Mouse (Mus musculus) midbrain, embryonic 11.5 days (tissue): ENCODE data around the gene 2810408A11Rik. TPM values are rescaled to one million over a fixed set of nuclear protein-coding genes. Genes with fewer than 3 reads are reported as not detected.

ENCODE experiments used
- ATAC-seq: fragments of 200-750 bp; cut with Nextera tagmentation; 2 replicates; pipeline ENCODE4 v1.8.0; 2017; ENCODE audit warnings: moderate TSS enrichment, moderate library complexity; ENCODE audit not compliant: low FRiP score
- DNase-seq: peaks from one replicate; pipeline ENCODE4 v3.0.0; 2015; ENCODE audit warnings: low spot score; ENCODE audit errors: missing footprints
- H3K27ac ChIP-seq: fragments of 300-500 bp; sonication (generic); 2 replicates; pipeline ENCODE4 v1.5.1; 2014; ENCODE audit warnings: low read depth, low read length
- H3K27me3 ChIP-seq: fragments of 300-500 bp; sonication (generic); 2 replicates; pipeline ENCODE4 v1.6.1; 2014; ENCODE audit warnings: mild to moderate bottlenecking, low read length, moderate library complexity, mixed read lengths; ENCODE audit not compliant: control insufficient read depth, insufficient read depth
- H3K36me3 ChIP-seq: fragments of 300-500 bp; sonication (generic); 2 replicates; pipeline ENCODE4 v1.6.1; 2014; ENCODE audit warnings: mild to moderate bottlenecking, low read length, moderate library complexity, mixed read lengths; ENCODE audit not compliant: control insufficient read depth, insufficient read depth
- H3K4me1 ChIP-seq: fragments of 300-500 bp; sonication (generic); 2 replicates; pipeline ENCODE4 v1.6.1; 2014; ENCODE audit warnings: low read length; ENCODE audit not compliant: control insufficient read depth, insufficient read depth
- H3K4me2 ChIP-seq: fragments of 300-500 bp; sonication (generic); 2 replicates; pipeline ENCODE4 v1.6.1; 2014; ENCODE audit warnings: mild to moderate bottlenecking, moderate library complexity
- H3K4me3 ChIP-seq: fragments of 300-500 bp; sonication (generic); 2 replicates; pipeline ENCODE4 v1.5.1; 2014; ENCODE audit warnings: low read depth, low read length
- H3K9ac ChIP-seq: fragments of 300-500 bp; sonication (generic); 2 replicates; pipeline ENCODE4 v1.6.1; 2014; ENCODE audit warnings: low read length
- H3K9me3 ChIP-seq: fragments of 300-500 bp; sonication (generic); 2 replicates; pipeline ENCODE4 v1.6.1; 2016; ENCODE audit warnings: low read length; ENCODE audit not compliant: control insufficient read depth
- WGBS: fragments of 180-500 bp; shearing (Covaris S2); extraction: QIAGEN DNeasy Blood & Tissue Kit; methylation state at CpG from one replicate; pipeline ENCODE4 v1.1.7; 2014; 5-methylcytosine and 5-hydroxymethylcytosine counted together
- polyA plus RNA-seq: library from polyadenylated mRNA; unstranded; fragments of >200 nt; fragmentation: Nextera tagmentation; extraction: Ambion mirVana; gene quantifications from 2 replicates; pipeline ENCODE4 v1.2.1, GENCODE M21; 2014

Gene 2810408A11Rik
- polyA plus RNA-seq, 1 experiment from 2014 or later = 17.8 TPM

DNA sequence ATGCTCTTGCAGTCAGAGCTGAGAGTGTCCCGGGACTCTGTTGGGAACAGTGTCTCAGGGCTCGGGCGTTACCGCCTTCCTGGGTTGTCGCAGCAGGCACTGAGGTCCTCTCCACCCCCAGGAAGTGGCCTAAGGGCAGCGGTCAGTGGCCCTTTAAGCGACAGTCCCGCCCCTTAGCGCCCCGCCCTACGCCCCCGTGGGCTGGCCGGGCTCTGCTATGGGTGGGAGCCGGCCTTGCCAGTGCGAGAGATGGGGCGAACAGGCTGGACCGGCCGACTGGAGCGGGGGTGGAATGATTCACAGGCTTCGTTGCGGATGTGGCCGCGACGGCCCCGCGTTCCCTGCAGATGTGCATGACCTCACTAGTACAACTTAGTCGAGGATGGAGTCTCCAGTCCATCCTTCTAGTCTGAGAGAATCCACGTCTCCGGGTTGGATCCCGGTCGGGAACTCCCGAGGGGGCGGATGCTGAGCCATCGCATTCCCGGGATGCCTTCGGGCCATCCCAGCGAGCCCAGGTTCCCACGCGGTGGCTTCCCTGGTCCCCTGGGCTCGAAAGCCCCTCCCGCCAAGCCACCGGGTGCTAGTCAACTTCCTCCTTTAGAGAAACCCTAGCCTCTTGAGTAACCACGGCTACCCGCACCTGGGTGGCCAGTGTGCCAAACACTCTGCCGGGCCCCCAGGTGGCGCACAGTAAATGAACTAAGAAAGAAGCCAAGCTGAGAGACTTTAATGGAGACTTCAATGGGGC, 19.8 kb downstream of the 2810408A11Rik start, which contains the start of gene Kctd11:
Kctd11 (minus strand) TSS at position 554 of the 751 bp plus-strand sequence.
- Histone ChIP-seq H3K9me3 (no peaks in the 10 kb centered on the region), H3K4me1 (peaks cover 19% of the 10 kb centered on the region), H3K9ac (peak within 1 kb of the TSS; percentile 60), H3K4me2 (peak within 1 kb of the TSS; percentile 58), H3K27me3 (peaks cover 3% of the 10 kb centered on the region; the same call in 1 of the 2 replicates), H3K36me3 (no peaks in the 10 kb centered on the region), H3K27ac (no peak within 1 kb of the TSS; the same call in 1 of the 2 replicates), H3K4me3 (peak within 1 kb of the TSS; percentile 43)
- DNase-seq (peak; percentile 98), ATAC-seq (peak; percentile 86)
- WGBS = under 1% methylated on average over 46 of the region's 46 CpGs

DNA sequence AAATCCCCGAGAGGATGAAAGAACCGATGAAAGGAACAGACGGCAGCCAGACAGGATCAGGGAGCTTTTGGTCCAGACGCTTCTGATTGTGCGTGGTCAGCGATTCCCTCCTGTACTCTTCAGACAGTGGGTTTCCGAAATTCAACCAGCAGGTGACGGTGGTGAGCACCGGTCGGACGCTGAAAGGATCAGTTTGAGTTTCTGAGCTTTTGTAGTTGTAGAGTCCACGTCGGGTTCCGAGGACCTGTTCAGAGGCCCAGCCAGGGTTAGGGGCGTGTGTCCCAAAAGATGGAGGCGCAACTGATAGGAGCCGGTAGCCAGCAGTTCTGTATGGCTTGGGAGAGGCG, 20.3 kb downstream of the 2810408A11Rik start:
- peak overlapping the region; percentile 58 for H3K4me2 ChIP-seq
- no peak overlapping the region; the same call in 1 of the 2 replicates for H3K27ac ChIP-seq
- H3K4me1 ChIP-seq = peaks cover 19% of the 10 kb centered on the region
- peaks cover 3% of the 10 kb centered on the region; the same call in 1 of the 2 replicates for H3K27me3 ChIP-seq
- DNase-seq (no peak), ATAC-seq (peak; percentile 55; the same call in 1 of the 2 replicates)
- H3K4me3 ChIP-seq = peak overlapping the region; percentile 43
- no peaks in the 10 kb centered on the region for H3K36me3 ChIP-seq
- H3K9ac ChIP-seq = peak overlapping the region; percentile 60
- WGBS = under 1% methylated on average over 18 of the region's 18 CpGs
- no peaks in the 10 kb centered on the region for H3K9me3 ChIP-seq

DNA sequence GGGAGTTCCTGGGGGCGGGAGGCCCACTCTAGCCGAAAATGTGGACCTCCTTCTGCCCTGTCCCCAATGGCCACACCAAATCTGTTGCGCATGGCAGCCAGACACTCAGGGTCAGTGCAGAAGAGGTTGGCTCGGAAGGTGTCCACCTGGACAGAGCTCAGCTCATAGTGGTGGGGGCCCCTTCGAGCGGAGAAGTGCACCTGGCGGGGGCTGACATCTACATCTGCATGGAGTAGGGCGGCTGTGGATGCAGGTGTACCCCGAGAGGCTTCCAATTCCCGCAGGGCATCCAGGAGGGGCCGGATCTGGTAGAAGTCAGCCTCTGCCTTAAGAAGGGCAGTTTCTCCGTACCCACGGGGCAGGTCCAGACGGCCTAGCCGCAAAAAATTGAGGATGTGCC, 21.1 kb downstream of the 2810408A11Rik start:
- H3K27me3 ChIP-seq = peaks cover 3% of the 10 kb centered on the region; the same call in 1 of the 2 replicates
- DNase-seq (no peak), ATAC-seq (no peak)
- no peaks in the 10 kb centered on the region for H3K36me3 ChIP-seq
- no peak overlapping the region for H3K9ac ChIP-seq
- H3K4me1 ChIP-seq = peaks cover 19% of the 10 kb centered on the region
- WGBS = 64% methylated on average over 15 of the region's 15 CpGs
- peak overlapping the region; percentile 43; the same call in 1 of the 2 replicates for H3K4me3 ChIP-seq
- peak overlapping the region; percentile 58 for H3K4me2 ChIP-seq
- H3K27ac ChIP-seq = no peak overlapping the region
- H3K9me3 ChIP-seq = no peaks in the 10 kb centered on the region

DNA sequence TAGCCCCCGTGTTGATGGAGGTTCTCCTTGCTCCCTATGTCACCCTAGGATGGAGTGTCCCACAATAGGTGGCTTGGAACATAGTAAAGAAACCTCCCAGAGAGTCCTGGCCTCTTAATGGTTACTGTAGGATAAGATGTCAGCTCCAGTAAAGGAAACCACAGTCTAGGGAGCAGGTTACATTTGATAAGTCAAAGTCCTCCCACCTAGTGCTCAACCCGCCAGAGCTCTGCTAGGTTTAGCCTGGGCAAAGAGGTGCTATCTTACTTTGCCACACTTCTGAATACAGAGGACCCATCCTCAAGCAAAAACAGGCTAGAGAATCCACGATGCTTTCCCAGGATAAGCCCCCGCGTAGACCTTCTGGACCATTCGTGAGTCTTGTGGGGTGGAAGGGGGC, 21.8 kb downstream of the 2810408A11Rik start:
- H3K27me3 ChIP-seq = peaks cover 3% of the 10 kb centered on the region; the same call in 1 of the 2 replicates
- no peaks in the 10 kb centered on the region for H3K36me3 ChIP-seq
- ATAC-seq (no peak), DNase-seq (no peak)
- WGBS = 87% methylated on average over 6 of the region's 6 CpGs
- H3K4me1 ChIP-seq = peaks cover 19% of the 10 kb centered on the region
- H3K9me3 ChIP-seq = no peaks in the 10 kb centered on the region
- no peak overlapping the region for H3K27ac ChIP-seq
- H3K4me2 ChIP-seq = no peak overlapping the region; the same call in 1 of the 2 replicates
- no peak overlapping the region for H3K4me3 ChIP-seq
- H3K9ac ChIP-seq = no peak overlapping the region

DNA sequence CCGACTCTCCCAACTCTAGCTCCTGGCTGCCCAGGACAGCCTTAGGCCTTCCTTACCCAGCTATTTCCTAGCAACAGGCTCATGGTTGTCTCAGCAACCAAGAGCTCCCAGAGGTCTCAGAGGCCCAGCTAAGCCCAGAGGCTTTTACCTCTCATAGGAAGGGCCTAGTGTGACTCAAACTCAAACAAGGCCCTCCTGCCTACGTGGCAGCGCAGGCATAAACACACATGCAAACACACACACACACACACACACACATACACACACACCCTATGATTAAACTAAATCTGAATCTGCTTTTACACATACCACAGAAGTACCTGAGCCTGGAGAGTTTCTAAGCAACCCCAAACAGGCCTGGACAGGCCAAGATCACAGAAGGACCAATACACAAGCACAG, 22.4 kb downstream of the 2810408A11Rik start:
- Histone ChIP-seq H3K9me3 (no peaks in the 10 kb centered on the region), H3K27me3 (peaks cover 3% of the 10 kb centered on the region; the same call in 1 of the 2 replicates), H3K4me3 (no peak overlapping the region), H3K9ac (no peak overlapping the region), H3K36me3 (no peaks in the 10 kb centered on the region), H3K4me1 (peaks cover 19% of the 10 kb centered on the region), H3K27ac (no peak overlapping the region), H3K4me2 (0 out of 2 replicates have a peak overlapping the region, but pooled peaks have one; percentile 6)
- ATAC-seq (no peak), DNase-seq (no peak)
- WGBS = 60% methylated on average over 3 of the region's 3 CpGs

DNA sequence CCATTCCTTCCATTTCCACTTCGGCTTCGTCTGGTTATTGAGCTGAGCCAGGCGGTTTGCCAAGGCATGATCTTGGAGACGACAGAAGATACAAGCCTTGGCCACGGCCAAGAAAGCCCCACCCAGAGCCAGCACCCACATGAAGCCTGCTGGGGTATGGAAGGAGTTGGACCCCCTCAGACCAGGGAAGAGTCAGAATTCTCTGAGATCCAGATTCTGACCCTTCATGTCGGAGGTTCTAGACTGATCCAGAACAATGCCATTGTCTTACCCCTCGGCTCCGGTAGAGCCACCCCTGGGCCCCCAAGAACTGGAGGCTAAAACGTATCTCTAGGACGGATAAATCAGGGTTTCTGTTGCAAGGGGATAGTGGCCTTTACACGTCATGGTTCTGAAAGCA, 22.9 kb downstream of the 2810408A11Rik start, which contains the start of gene Tmem95:
Tmem95 (minus strand) TSS at position 141 of the 400 bp plus-strand sequence.
- Histone ChIP-seq H3K9me3 (no peaks in the 10 kb centered on the region), H3K4me2 (peak within 1 kb of the TSS; percentile 12), H3K27ac (no peak within 1 kb of the TSS; the same call in 1 of the 2 replicates), H3K4me3 (no peak within 1 kb of the TSS), H3K9ac (no peak within 1 kb of the TSS; the same call in 1 of the 2 replicates), H3K36me3 (no peaks in the 10 kb centered on the region), H3K27me3 (peaks cover 3% of the 10 kb centered on the region; the same call in 1 of the 2 replicates), H3K4me1 (peaks cover 19% of the 10 kb centered on the region)
- DNase-seq (no peak), ATAC-seq (no peak)
- 89% methylated on average over 11 of the region's 11 CpGs for WGBS

DNA sequence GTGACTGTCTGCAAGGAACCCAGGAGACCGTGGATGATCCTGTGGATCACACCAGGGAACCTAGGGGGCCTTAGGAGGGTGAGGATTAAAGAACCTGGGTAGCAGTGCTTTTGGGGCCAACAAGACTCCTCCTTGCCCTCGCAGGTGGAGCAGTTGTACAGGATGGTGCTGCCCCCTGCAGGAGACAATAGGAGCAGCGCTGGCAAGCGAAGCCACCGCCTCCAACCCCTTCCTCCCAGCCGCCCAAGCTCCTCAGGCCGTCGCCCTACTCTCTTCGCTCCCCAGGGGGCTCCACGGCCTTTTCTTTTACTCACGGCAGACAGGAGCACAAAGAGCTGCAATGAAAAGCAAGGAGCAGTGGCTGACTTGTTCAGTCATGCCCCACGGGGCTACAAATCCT, 23.9 kb downstream of the 2810408A11Rik start:
- peak; percentile 96 for DNase-seq
- Histone ChIP-seq H3K27me3 (peaks cover 2% of the 10 kb centered on the region; the same call in 1 of the 2 replicates), H3K4me2 (peak overlapping the region; percentile 12), H3K9me3 (no peaks in the 10 kb centered on the region), H3K4me3 (no peak overlapping the region), H3K27ac (no peak overlapping the region; the same call in 1 of the 2 replicates), H3K9ac (no peak overlapping the region), H3K4me1 (peaks cover 19% of the 10 kb centered on the region), H3K36me3 (no peaks in the 10 kb centered on the region)
- peak; percentile 38; the same call in 1 of the 2 replicates for ATAC-seq
- WGBS = 2% methylated on average over 12 of the region's 12 CpGs

DNA sequence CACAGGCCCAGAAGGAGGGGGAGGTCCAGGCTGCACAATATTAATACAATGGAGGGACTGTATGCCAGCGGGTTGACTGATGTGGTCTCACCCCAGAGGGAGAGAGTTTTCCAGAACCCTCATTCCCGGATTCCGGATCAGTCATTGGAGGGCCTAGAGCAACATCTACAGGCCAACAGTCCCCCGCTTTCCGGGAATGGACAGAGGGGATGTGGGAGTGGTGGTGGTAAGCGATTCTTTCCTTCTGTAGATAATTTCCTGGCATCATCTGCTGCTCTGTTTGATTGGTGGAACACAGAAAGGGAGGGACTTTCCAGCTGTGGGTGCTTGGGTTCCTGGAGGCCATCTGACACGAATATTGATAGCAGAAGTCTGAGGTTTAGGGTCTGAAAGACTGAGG, 24.6 kb downstream of the 2810408A11Rik start:
- Histone ChIP-seq H3K9me3 (no peaks in the 10 kb centered on the region), H3K27ac (no peak overlapping the region), H3K36me3 (no peaks in the 10 kb centered on the region), H3K4me3 (no peak overlapping the region), H3K4me2 (no peak overlapping the region), H3K9ac (no peak overlapping the region; the same call in 1 of the 2 replicates), H3K4me1 (peaks cover 16% of the 10 kb centered on the region), H3K27me3 (no peaks in the 10 kb centered on the region; the same call in 1 of the 2 replicates)
- DNase-seq (no peak), ATAC-seq (no peak)
- 68% methylated on average over 7 of the region's 7 CpGs for WGBS

DNA sequence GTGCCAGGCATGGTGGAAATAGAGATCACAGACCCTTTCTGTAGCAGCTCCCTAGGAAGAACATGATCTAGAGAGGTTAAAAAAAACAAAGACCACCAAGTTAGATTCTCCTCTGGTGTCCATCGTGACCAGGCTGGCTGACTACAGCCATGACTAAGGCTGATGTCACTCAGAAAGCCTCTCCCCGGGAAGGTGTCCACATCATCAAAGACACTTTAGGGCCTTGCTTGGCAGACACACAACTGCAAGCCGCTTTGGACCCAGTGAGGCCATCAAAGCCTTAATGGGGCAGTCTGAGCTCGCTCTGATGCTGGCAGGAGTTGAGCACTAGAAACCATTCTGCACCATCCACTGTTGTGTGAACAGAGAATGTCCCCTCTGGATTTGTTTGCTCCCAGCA, 28.3 kb downstream of the 2810408A11Rik start:
- no peak overlapping the region for H3K9ac ChIP-seq
- peaks cover 6% of the 10 kb centered on the region; the same call in 1 of the 2 replicates for H3K4me1 ChIP-seq
- ATAC-seq = no peak
- no peak for DNase-seq
- H3K27ac ChIP-seq = no peak overlapping the region
- no peak overlapping the region for H3K4me3 ChIP-seq
- H3K27me3 ChIP-seq = no peaks in the 10 kb centered on the region
- H3K36me3 ChIP-seq = no peaks in the 10 kb centered on the region
- no peak overlapping the region for H3K4me2 ChIP-seq
- 79% methylated on average over 4 of the region's 4 CpGs for WGBS
- H3K9me3 ChIP-seq = no peaks in the 10 kb centered on the region
